Mouse (Mus musculus) common myeloid progenitor, adult 5-6 weeks (primary cell): ENCODE measurements around the gene Man1a. TPM values are rescaled to one million over a fixed set of nuclear protein-coding genes. Genes with fewer than 3 reads are reported as not detected.

Source experiments
- ATAC-seq: replicated peaks from 2 replicates; pipeline ENCODE4 v1.8.0; 2016; ENCODE audit warnings: low read depth, mild to moderate bottlenecking, moderate TSS enrichment, inconsistent platforms; ENCODE audit not compliant: poor library complexity, severe bottlenecking
- total RNA-seq: library from RNA; stranded (forward); fragments of 200-1000, 187-1606 nt; gene quantifications from 2 replicates; pipeline ENCODE4 v1.2.3, GENCODE M21; 2017

Man1a gene
- total RNA-seq: 58.4 and 66.4 TPM in 2 replicates

GRCm38 (mm10) chr10:54076420-54076819, at the start of gene Man1a:
Man1a (minus strand) TSS chr10:54076609.
- no peak for ATAC-seq

- no peak for ATAC-seq
These were observed 45.4 kb upstream of the Man1a start for GRCm38 (mm10) chr10:54121816-54122215.

GRCm38 (mm10) chr10:54120375-54120774, 44.0 kb upstream of the Man1a start:
- ATAC-seq: no peak

- peak; percentile 71 for ATAC-seq
These were observed 42.9 kb upstream of the Man1a start for GRCm38 (mm10) chr10:54119303-54119702.

- peak; percentile 15 for ATAC-seq
These were observed 42.0 kb upstream of the Man1a start for GRCm38 (mm10) chr10:54118223-54118912.

GRCm38 (mm10) chr10:54117763-54118162, 41.4 kb upstream of the Man1a start:
- ATAC-seq: peak; percentile 89

GRCm38 (mm10) chr10:54103671-54104070, 27.3 kb upstream of the Man1a start:
- no peak for ATAC-seq

- no peak for ATAC-seq
These were observed 15.7 kb upstream of the Man1a start for GRCm38 (mm10) chr10:54092081-54092480.

GRCm38 (mm10) chr10:54089923-54090322, 13.5 kb upstream of the Man1a start:
- no peak for ATAC-seq

- ATAC-seq: no peak
These were observed 10.9 kb upstream of the Man1a start for GRCm38 (mm10) chr10:54087346-54087745.

GRCm38 (mm10) chr10:54085073-54085472, 8.7 kb upstream of the Man1a start:
- ATAC-seq: no peak

GRCm38 (mm10) chr10:54077005-54077404, 596 bp upstream of the Man1a start:
- ATAC-seq: no peak

GRCm38 (mm10) chr10:54075441-54076010, 883 bp downstream of the Man1a start:
- ATAC-seq: peak; percentile 83

- 0 out of 2 replicates have a peak, but pooled peaks have one; percentile 5 for ATAC-seq
These were observed 1.6 kb downstream of the Man1a start for GRCm38 (mm10) chr10:54074609-54075421.

GRCm38 (mm10) chr10:54074247-54074608, 2.2 kb downstream of the Man1a start:
- ATAC-seq: no peak

GRCm38 (mm10) chr10:54073641-54074203, 2.7 kb downstream of the Man1a start:
- no peak for ATAC-seq

- ATAC-seq: no peak
These were observed 4.1 kb downstream of the Man1a start for GRCm38 (mm10) chr10:54072336-54072735.

- no peak for ATAC-seq
These were observed 5.9 kb downstream of the Man1a start for GRCm38 (mm10) chr10:54070496-54070895.

- ATAC-seq: no peak
These were observed 7.0 kb downstream of the Man1a start for GRCm38 (mm10) chr10:54069412-54069811.

- no peak for ATAC-seq
These were observed 9.7 kb downstream of the Man1a start for GRCm38 (mm10) chr10:54066683-54067082.
